Mouse (Mus musculus) thymus, postnatal 25 days (tissue): ENCODE data around the gene Mark4.
A peak's percentile ranks its signal among the peaks of the same experiment; 100 is the strongest.

Experiments used
- DNase-seq: peaks from one replicate; pipeline ENCODE4 v3.0.0; 2022

The Mark4 gene

GRCm38 (mm10) chr7:19458591-19459111 lies at the start of gene Mark4:
TSS of gene Mark4 (minus strand) at chr7:19458821.
- DNase-seq = peak; percentile 77

DNA sequence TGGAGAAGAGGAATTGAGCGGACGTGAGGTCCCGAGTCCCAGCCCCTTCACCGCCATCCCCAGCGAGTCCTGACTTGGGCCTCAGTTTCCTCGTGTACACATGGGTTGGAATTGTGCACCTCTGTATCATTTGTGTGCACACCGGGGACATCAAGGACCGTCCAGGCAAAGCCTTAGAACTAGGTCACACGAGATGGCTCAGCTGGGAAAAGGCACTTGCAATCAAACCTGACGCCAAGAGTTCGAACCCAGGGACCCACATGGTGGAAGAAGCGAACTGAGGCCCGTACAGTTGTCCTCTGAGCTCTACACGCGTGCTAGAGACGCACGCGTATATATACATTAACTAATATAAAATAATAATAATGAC lies 49.0 kb upstream of the Mark4 start:
- DNase-seq = no peak

DNA sequence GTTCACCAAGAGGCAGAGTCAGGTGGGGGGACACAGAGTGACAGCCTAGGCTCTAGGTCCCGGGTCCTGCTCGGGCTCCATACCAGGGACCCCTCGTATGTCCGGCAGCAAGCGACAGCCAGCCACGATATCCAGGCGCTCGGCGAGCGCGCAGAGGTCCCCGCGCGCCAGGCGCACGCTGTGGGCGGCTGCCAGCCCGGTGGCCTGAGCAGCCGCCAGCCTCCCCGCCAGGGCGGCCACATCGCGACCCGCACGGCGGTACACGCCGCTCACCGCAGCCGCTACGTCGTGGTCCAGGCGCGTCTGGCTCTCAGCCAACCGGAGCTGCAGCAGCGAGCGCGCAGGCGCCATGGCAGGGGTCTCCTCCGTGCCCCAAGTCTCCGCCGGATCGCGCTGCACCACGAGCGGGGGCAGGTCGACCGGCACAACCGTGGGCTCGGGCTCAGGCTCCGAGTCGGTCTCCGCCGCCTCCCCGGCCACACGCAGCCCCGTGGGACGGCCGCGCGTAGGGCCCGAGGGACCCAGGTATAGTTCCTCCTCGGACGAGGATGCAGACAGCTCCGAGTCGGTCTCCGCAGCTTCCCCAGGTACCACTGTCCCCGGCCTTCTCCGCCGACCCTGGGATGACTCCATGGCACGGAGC lies 48.5 kb upstream of the Mark4 start:
- DNase-seq = peak; percentile 60

DNA sequence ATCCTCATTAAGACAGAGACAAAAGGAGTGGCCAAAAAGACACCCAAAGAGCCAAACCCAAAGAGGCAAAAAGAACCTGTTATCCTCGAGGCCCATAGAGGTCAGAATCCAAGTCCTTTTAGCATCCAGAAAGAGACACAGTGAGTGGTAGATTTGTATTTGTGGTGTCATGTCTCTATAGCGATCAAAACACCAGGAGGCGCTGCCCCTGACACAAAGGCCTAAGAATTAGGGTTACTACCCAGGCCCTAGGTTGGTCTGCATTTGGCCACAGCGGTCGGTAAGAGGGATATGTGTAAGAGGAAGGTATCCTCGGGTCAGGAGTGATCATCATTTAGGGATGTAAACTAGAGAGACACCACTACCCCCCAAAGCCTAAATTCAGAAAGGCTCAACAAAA lies 47.7 kb upstream of the Mark4 start:
- no peak for DNase-seq

DNA sequence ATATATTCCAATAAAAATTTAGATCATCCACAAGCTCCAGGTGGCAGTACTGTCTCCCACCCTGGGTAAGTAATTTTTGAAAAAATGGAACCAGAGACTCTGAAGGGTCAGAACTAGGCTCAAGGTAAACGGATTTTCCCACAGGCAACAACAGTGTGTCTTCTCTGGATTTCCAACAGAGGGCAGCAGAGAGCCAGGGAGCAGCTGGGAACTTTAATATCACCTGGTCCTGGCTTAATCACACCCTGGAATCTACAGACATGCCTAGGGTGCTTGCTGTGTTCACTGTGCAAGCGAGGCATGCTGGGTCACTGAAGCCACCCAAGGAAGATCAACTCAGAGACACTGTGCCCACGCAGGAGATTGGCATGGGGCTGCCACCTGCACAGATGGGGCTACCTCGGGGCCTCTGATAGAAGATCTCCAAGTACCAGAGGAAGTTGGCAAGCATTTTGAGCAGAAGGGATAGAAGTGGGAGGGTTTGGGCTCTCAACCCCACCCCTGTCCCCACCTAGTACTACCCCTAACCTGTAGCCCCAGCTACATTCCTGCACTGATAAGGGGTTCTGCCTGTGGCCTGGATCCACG lies 45.0 kb upstream of the Mark4 start:
- DNase-seq = peak; percentile 42

- DNase-seq = no peak
Observed at GRCm38 (mm10) chr7:19501658-19502057, 43.0 kb upstream of the Mark4 start.

DNA sequence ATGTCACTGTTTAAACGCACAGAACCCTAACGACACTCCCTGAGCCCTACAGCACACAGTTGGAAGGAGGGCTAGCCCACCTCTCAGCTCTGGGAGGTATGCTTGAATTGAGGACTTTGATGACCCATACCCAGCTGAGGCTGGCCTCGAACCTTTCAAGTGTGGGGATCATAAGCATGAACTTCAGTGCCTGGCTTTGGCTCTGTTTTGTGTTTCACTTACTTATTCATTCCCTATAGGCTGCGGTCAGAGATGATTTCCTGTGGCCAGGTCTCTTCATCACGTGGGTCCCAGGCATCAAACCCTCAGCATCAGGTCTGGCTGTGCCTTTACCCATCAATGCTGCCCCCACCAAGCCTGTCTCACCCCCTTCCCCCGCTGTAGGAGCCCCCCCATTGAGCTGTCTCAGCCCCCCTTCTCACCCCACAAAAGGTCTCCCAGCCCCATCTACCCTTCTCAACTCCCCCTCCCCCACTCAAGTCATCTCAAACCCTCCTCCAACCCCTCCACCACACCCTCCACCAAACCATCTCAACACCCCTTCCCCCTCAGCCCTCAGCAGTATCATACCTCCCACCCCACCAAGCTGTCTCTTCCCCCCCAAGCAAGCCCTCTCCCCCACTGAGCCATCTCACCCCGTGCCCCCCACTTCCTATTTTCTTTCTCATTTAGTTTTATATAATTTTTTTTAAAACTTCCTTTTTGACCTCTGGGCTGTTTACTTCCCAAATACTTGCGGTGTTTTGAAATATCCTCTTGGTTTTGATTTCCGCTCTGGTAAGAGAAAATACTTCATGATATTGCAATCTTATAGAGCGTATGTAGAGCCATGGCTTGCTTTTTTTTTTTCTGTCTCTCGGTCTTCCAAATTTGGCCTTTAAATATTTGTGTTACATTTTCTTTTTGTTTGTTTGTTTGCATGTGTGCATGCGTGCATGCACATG lies 42.1 kb upstream of the Mark4 start:
- no peak for DNase-seq

GRCm38 (mm10) chr7:19498326-19498725 lies 39.7 kb upstream of the Mark4 start:
- DNase-seq = no peak

DNA sequence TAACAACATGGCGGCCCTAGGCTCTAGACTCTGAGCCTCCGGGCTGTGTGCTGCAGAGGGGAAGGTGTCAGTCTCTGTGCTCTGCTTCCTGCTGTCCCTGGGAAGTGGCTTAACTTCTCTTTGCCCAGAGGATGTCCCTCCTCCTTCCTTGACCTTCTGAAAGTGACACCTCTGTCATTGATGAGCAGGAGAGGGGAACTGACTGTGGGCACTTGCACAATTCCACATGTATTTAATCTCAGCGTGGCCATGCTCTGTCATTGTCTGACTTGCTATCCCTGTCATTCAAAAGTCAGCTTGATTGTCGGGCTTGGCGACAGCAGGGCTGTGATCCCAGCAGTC lies 37.6 kb upstream of the Mark4 start:
- no peak for DNase-seq

DNA sequence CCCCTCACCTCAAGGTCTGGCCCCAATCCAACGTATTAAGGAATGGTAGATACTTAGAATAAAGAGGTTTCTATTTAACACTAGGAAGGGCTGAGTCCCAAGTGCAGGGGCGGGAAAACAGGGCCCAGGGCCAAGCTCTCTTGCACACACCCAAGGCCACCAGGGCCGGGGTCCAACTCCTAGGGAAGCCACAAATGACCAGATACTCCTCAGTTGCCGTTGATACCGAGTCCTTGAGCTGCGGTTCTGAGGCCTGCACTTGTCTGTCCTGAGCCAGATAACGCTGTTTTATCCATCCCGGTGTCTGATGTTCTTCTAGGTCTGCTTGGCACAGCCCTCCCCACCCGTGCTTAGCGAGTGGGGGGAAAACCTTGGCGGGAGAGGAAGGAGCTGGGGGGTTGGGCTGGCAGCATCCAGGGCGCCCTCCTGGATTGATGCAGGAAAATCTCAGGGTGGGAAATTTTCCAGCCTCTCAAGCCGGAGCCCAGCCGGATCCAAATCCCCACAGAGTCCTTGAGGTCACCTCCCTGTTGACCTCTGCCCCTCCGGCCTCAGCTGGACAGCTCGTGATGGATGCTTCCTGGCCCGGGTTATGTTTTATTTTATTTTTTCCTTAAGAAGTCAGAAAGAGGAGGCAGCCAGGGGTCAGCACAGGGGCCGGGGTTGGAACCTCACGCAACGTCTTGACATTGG lies 37.0 kb upstream of the Mark4 start:
- DNase-seq = no peak

DNA sequence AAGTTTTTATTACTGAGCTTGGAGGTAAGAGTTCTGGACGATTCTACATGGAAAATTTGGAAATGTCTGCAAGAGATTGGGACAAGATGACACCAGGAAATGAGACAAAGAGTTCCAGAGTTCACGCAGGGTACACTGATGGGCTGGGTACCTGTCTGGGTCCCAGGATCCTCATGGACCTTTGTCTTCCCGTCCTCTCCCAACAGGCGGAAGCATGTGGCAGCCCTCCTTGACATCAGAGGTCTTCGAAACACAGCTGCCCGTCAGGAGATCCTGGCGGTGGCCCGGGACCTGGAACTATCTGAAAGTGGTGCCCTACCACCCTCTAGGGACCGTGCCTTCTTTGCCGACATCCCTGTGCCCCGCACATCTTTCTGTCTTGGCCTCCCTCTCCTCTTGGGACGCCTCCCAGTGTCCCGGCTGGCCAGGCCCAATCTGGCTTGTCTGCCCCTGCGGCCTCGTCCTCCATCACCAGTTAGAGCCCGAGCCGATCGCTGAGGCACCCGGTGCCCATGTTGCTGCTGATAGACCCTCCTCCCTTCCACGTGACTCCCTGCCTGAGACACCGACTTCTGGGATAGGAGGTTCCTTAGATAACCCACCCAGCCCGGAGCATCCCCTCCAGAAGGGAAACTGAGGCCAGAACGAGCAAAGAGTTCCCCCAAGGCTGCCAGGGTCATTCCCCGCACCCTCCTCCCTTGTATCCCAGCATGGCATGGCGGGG lies 36.3 kb upstream of the Mark4 start:
- DNase-seq = no peak

GRCm38 (mm10) chr7:19491731-19492130 lies 33.1 kb upstream of the Mark4 start:
- peak; percentile 11 for DNase-seq

DNA sequence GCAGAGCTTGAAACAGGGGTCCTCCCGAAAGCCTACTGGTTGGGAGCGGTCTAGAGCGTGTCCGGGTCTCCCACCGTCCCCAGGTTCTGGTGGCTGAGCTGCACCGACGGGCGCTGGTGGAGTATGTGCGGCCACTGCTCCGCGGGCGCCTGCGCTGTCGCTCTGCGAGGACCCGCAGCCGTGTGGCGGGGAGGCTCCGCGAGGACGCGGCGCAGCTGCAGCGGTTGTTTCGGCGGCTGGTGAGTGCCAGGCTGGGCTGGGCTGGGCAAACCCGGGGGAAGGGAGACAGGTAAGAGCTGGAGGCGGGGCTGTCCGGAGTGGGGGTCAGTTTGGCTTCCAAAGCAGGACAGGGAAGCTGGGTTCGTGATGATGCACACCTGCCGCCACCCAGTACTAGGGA lies 30.9 kb upstream of the Mark4 start:
- no peak for DNase-seq

DNA sequence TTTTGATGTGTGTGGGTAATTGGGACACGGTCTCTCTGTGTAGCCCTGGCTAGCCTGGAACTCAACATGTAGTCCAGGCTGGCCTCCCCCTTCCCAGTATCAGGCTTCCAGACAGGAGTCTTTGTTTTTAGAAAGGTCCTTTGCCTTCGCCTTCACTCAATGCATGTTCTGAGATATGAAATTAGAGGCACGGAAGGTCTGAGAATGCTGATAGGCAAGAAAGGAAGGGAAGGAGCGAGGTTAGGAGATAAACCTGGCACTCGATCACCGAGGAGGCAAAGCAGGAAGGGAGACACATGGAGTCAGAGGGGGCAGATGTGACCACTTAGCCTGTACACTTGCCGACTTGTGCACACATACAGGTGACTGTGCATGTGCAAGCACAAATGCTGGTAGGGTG lies 27.9 kb upstream of the Mark4 start:
- no peak for DNase-seq

- no peak for DNase-seq
Observed at GRCm38 (mm10) chr7:19485488-19485887, 26.9 kb upstream of the Mark4 start.

DNA sequence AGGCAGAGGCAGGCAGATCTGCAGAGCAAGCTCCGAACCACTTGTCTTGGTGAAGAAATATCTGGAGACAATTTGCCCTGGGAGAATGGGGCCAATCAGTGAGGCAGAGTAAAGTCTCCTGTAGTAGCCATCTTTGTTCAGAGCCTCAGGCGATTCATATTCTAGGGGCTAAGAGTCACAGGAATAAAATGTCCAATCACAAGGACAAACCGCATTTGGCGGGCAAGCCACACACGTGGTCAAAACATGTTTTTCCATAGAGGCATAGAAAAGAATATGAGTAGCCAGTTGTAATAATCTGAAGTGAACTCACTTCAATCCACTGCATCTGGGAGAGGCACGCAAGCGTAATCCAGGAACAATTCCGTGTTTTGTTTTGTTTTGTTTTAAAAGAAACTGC lies 24.7 kb upstream of the Mark4 start:
- no peak for DNase-seq

DNA sequence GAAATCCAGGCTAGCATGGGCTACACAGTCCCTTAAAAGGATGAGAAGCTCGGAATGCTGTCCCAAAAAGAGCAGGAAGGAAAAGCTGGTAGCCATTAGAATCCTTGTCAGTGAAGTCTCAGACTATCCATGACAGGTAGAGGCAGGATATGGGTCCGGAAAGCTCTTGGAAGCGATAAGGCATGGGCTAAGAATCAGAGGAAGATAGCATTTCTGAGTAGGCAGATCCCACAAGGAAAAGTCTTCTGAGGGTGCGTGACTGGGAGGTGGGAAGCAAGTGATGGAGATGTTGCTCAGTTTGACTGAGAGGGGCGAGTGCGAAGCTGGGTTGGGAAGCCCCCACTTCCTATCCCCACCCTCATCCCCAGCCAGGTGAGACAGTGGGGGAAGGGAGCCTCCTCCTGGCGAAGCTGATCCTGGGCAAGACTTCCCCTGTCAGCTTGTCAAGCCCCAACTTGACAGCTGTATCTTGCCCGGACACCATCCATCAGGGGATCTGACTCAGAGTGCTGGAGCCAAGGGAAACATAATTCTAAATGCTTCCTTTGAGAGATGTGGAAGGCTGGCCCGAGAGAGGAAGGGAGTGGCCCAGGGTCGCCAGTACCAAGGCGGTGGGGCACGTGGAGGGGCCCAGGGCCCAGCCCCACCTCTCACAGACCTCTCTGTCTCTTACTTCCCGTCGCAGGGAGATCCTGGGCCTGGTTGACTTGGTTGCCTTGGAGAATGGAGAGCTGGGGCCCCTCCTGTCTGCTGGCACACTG lies 19.2 kb upstream of the Mark4 start:
- no peak for DNase-seq

- DNase-seq = no peak
Observed at GRCm38 (mm10) chr7:19477084-19477483, 18.5 kb upstream of the Mark4 start.

- peak; percentile 41 for DNase-seq
Observed at GRCm38 (mm10) chr7:19473875-19474443, 15.3 kb upstream of the Mark4 start.

- no peak for DNase-seq
Observed at GRCm38 (mm10) chr7:19472403-19472802, 13.8 kb upstream of the Mark4 start.

GRCm38 (mm10) chr7:19470308-19470707 lies 11.7 kb upstream of the Mark4 start:
- DNase-seq = no peak
